ENCODE assay signal across 17 mouse cellular contexts in the genomic region with DNA sequence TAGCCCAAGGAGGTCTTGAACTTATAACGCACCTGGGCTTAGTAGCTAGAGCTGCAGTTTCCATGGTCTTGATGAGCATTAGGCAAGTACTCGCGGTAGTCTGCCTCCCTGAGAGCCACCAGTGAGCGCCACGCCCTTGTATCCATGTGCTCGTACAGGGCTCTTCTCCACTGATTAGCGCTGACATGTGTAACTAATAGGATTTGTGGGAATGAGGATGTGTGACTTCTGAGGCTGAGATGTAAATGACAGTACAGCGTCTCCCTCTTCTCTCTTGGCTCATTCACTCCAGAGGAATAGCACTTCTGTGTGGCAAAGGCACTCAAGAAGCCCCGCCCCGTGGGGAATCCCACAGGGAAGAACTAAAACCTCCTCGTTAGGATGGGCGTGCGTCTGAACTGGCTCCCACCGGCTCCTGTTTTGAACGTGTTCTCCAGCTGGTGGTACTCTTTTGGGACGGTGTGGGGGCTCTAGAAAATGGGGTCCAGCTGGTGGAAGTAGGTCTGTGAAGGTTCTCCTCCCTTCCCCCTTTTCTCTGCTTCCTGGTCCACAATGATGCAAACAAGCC.
DNase-seq lines count a peak whose midpoint lies in the region; ATAC-seq lines count a peak whose summit lies in the region.
"Had no signal": no experiment of that assay in that cellular context is flagged by ENCODE, and none has a peak within 500 bp of the region (broad histone marks: within the 10 kb centered on the region; RNA-seq: fewer than 3 reads in every experiment).

No protein-coding gene starts in this region.

- 0 out of 2 replicates have a peak overlapping the region, but pooled peaks have one; percentile 5 for H3K27ac ChIP-seq in hindbrain, embryonic 10.5 days
- H3K27ac ChIP-seq in hindbrain, embryonic 14.5 days, result no peak overlapping the region
- H3K27ac ChIP-seq in midbrain, embryonic 14.5 days (replicated peaks; ENCODE audit: low read depth, low read length), result no peak overlapping the region
- H3K27ac ChIP-seq: embryonic facial prominence, embryonic 13.5 days; forebrain, embryonic 12.5 days; liver, embryonic 14.5 days; neural tube, embryonic 15.5 days had no signal

- peak; percentile 25 for DNase-seq in embryo, embryonic 10.5 days (ENCODE audit: low spot score)
- no peak for DNase-seq in embryo, embryonic 11 days
- no peak for DNase-seq in hindbrain, embryonic 10.5 days (ENCODE audit: low spot score)
- no peak for DNase-seq in hindbrain, embryonic 14.5 days (ENCODE audit: low spot score)
- DNase-seq in MN1 (ENCODE audit: low spot score), result peak; percentile 79
- DNase-seq in midbrain, embryonic 14.5 days, result peak; percentile 72
- DNase-seq in urinary bladder, postnatal 4 days (ENCODE audit: low spot score in 2 of 2), result no peak
- DNase-seq in ovary, adult 18-20 months (ENCODE audit: low spot score), result no peak
- DNase-seq: adrenal gland, adult 8-10 months; cerebellum, postnatal 14 days; kidney, adult 18-20 months; lung, postnatal 10 days had no signal

- H3K4me3 ChIP-seq in hindbrain, embryonic 10.5 days, result no peak overlapping the region
- H3K4me3 ChIP-seq in hindbrain, embryonic 14.5 days (replicated peaks; ENCODE audit: low read length), result no peak overlapping the region
- H3K4me3 ChIP-seq in midbrain, embryonic 14.5 days (replicated peaks; ENCODE audit: low read depth, low read length), result no peak overlapping the region
- H3K4me3 ChIP-seq: embryonic facial prominence, embryonic 13.5 days; forebrain, embryonic 12.5 days; neural tube, embryonic 15.5 days had no signal

- ATAC-seq in hindbrain, embryonic 14.5 days (ENCODE audit: low FRiP score), result no peak
- ATAC-seq in midbrain, embryonic 14.5 days (ENCODE audit: low FRiP score, low TSS enrichment), result peak; percentile 67; the same call in 1 of the 2 replicates

- no peak overlapping the region for H3K9ac ChIP-seq in hindbrain, embryonic 14.5 days
- H3K9ac ChIP-seq in midbrain, embryonic 14.5 days (replicated peaks; ENCODE audit: low read length), result no peak overlapping the region
- H3K9ac ChIP-seq: embryonic facial prominence, embryonic 13.5 days; forebrain, embryonic 12.5 days; liver, embryonic 14.5 days; neural tube, embryonic 15.5 days had no signal

- no peaks in the 10 kb centered on the region for H3K36me3 ChIP-seq in hindbrain, embryonic 10.5 days
- no peaks in the 10 kb centered on the region for H3K36me3 ChIP-seq in hindbrain, embryonic 14.5 days (replicated peaks; ENCODE audit: control insufficient read depth, insufficient read depth)
- no peaks in the 10 kb centered on the region for H3K36me3 ChIP-seq in midbrain, embryonic 14.5 days (ENCODE audit: control insufficient read depth, insufficient read depth, low read length)
- H3K36me3 ChIP-seq: embryonic facial prominence, embryonic 13.5 days; forebrain, embryonic 12.5 days; neural tube, embryonic 15.5 days had no signal

- peaks cover 64% of the 10 kb centered on the region for H3K4me1 ChIP-seq in hindbrain, embryonic 10.5 days (replicated peaks)
- H3K4me1 ChIP-seq in hindbrain, embryonic 14.5 days (replicated peaks; ENCODE audit: control insufficient read depth, insufficient read depth, low read length), result peaks cover 21% of the 10 kb centered on the region
- H3K4me1 ChIP-seq in midbrain, embryonic 14.5 days (ENCODE audit: control insufficient read depth, insufficient read depth, low read length), result peaks cover 18% of the 10 kb centered on the region

- 66% methylated on average over 16 of the region's 16 CpGs for WGBS in hindbrain, embryonic 10.5 days
- WGBS in hindbrain, embryonic 14.5 days, result 50% methylated on average over 16 of the region's 16 CpGs
- 21% methylated on average over 16 of the region's 16 CpGs for WGBS in midbrain, embryonic 14.5 days

- H3K9me3 ChIP-seq in hindbrain, embryonic 10.5 days, result no peaks in the 10 kb centered on the region
- no peaks in the 10 kb centered on the region for H3K9me3 ChIP-seq in hindbrain, embryonic 14.5 days (ENCODE audit: control insufficient read depth, low read length)
- no peaks in the 10 kb centered on the region for H3K9me3 ChIP-seq in midbrain, embryonic 14.5 days (ENCODE audit: control insufficient read depth, low read length)
- H3K9me3 ChIP-seq: embryonic facial prominence, embryonic 13.5 days; forebrain, embryonic 12.5 days; neural tube, embryonic 15.5 days had no signal

- peaks cover 43% of the 10 kb centered on the region for H3K27me3 ChIP-seq in hindbrain, embryonic 10.5 days (ENCODE audit: insufficient read depth, poor library complexity, severe bottlenecking)
- H3K27me3 ChIP-seq in hindbrain, embryonic 14.5 days (ENCODE audit: control insufficient read depth, insufficient read depth, low read length), result 0 out of 2 replicates have a peak, but pooled peaks cover 5% of the 10 kb centered on the region
- H3K27me3 ChIP-seq in midbrain, embryonic 14.5 days (ENCODE audit: control insufficient read depth, insufficient read depth, low read length), result peaks cover 5% of the 10 kb centered on the region
- H3K27me3 ChIP-seq: CH12.LX; neural tube, embryonic 15.5 days had no signal

- no peak overlapping the region for H3K4me2 ChIP-seq in hindbrain, embryonic 14.5 days (replicated peaks)
- H3K4me2 ChIP-seq in midbrain, embryonic 14.5 days (ENCODE audit: low read length), result no peak overlapping the region
- H3K4me2 ChIP-seq: embryonic facial prominence, embryonic 13.5 days; forebrain, embryonic 12.5 days; neural tube, embryonic 15.5 days had no signal

Comparison
In these comparisons a context has a peak if more than half of its experiments do, and no peak if none do; other contexts are left out.
1. DNase-seq: peak in embryo, embryonic 10.5 days (single experiment), MN1 (single experiment) and midbrain, embryonic 14.5 days (single experiment); none in embryo, embryonic 11 days (single experiment), hindbrain, embryonic 10.5 days (single experiment), hindbrain, embryonic 14.5 days (single experiment), urinary bladder, postnatal 4 days (0 of 2) and ovary, adult 18-20 months (single experiment).